In the genomic region with DNA sequence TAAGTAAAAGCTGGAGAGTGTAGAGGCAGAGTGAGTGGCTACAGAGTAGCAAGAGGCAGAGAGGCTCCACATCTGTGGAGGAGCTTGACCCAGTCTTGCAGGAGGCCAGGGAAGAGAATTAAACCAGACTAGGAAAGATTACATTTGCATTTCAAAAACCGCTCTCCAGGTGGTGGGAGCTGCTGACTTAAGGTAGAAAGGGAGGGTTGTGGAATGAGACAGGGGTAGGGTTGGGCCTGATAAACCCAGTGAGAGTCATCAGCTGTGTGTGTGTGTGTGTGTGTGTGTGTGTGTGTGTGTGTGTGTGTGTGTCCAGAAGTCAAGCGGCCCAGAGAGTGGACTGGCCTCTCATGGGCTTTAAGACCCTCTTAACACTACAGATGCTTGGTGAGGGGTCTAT, we compare ENCODE assay signal across 18 mouse cellular contexts. TPM values are rescaled to one million over a fixed set of nuclear protein-coding genes. Genes with fewer than 3 reads are reported as not detected.
A peak's percentile ranks its signal among the peaks of the same experiment; 100 is the strongest.
DNase-seq lines count a peak whose midpoint lies in the region; ATAC-seq and TF ChIP-seq lines count a peak whose summit lies in the region.
"Had no signal": no experiment of that assay in that cellular context is flagged by ENCODE, and none has a peak within 500 bp of the region (broad histone marks: within the 10 kb centered on the region; RNA-seq: fewer than 3 reads in every experiment).

No protein-coding gene starts in this region.

- H3K9me3 ChIP-seq in hindbrain, embryonic 15.5 days: no peaks in the 10 kb centered on the region
- no peaks in the 10 kb centered on the region for H3K9me3 ChIP-seq in hindbrain, embryonic 10.5 days
- H3K9me3 ChIP-seq in E14TG2a.4 (ENCODE audit: low read length): no peaks in the 10 kb centered on the region
- no peaks in the 10 kb centered on the region for H3K9me3 ChIP-seq in midbrain, embryonic 16.5 days (replicated peaks; ENCODE audit: control insufficient read depth, low read length, poor library complexity, severe bottlenecking)
- H3K9me3 ChIP-seq: forebrain, embryonic 12.5 days; neural tube, embryonic 15.5 days had no signal

- no peaks in the 10 kb centered on the region for H3K27me3 ChIP-seq in hindbrain, embryonic 15.5 days
- peaks cover 43% of the 10 kb centered on the region for H3K27me3 ChIP-seq in hindbrain, embryonic 10.5 days (ENCODE audit: insufficient read depth, poor library complexity, severe bottlenecking)
- no peaks in the 10 kb centered on the region for H3K27me3 ChIP-seq in E14TG2a.4 (ENCODE audit: insufficient read depth, low read length)
- no peaks in the 10 kb centered on the region for H3K27me3 ChIP-seq in midbrain, embryonic 16.5 days (ENCODE audit: control insufficient read depth, insufficient read depth, low read depth, low read length)
- H3K27me3 ChIP-seq: neural tube, embryonic 15.5 days had no signal

- H3K4me1 ChIP-seq in hindbrain, embryonic 15.5 days (replicated peaks): peaks cover 46% of the 10 kb centered on the region
- peaks cover 23% of the 10 kb centered on the region for H3K4me1 ChIP-seq in hindbrain, embryonic 10.5 days (replicated peaks)
- peaks cover 86% of the 10 kb centered on the region for H3K4me1 ChIP-seq in E14TG2a.4 (replicated peaks; ENCODE audit: low read depth, low read length)
- H3K4me1 ChIP-seq in midbrain, embryonic 16.5 days (ENCODE audit: control insufficient read depth, insufficient read depth, low read length): peaks cover 30% of the 10 kb centered on the region

- H3K4me3 ChIP-seq in hindbrain, embryonic 15.5 days: no peak overlapping the region
- no peak overlapping the region for H3K4me3 ChIP-seq in hindbrain, embryonic 10.5 days
- peak overlapping the region; percentile 58 for H3K4me3 ChIP-seq in E14TG2a.4 (replicated peaks; ENCODE audit: low read length)
- no peak overlapping the region for H3K4me3 ChIP-seq in midbrain, embryonic 16.5 days (ENCODE audit: low read depth, low read length)
- H3K4me3 ChIP-seq: forebrain, embryonic 12.5 days; myocyte; neural tube, embryonic 15.5 days had no signal

- no peak overlapping the region for H3K9ac ChIP-seq in hindbrain, embryonic 15.5 days
- no peak overlapping the region for H3K9ac ChIP-seq in midbrain, embryonic 16.5 days (ENCODE audit: low read depth, low read length)
- H3K9ac ChIP-seq: forebrain, embryonic 12.5 days; liver, embryonic 14.5 days; neural tube, embryonic 15.5 days had no signal

- no peaks in the 10 kb centered on the region for H3K36me3 ChIP-seq in hindbrain, embryonic 15.5 days
- H3K36me3 ChIP-seq in hindbrain, embryonic 10.5 days: no peaks in the 10 kb centered on the region
- no peaks in the 10 kb centered on the region for H3K36me3 ChIP-seq in E14TG2a.4 (ENCODE audit: insufficient read depth, low read length)
- no peaks in the 10 kb centered on the region for H3K36me3 ChIP-seq in midbrain, embryonic 16.5 days (ENCODE audit: control insufficient read depth, insufficient read depth, low read length)
- H3K36me3 ChIP-seq: forebrain, embryonic 12.5 days; neural tube, embryonic 15.5 days had no signal

- WGBS in hindbrain, embryonic 15.5 days: 35% methylated on average over 2 of the region's 2 CpGs
- 21% methylated on average over 2 of the region's 2 CpGs for WGBS in hindbrain, embryonic 10.5 days
- 13% methylated on average over 2 of the region's 2 CpGs for WGBS in midbrain, embryonic 16.5 days

- no peak for ATAC-seq in hindbrain, embryonic 15.5 days (ENCODE audit: low FRiP score, low read depth)
- ATAC-seq in midbrain, embryonic 16.5 days: no peak
- no peak for ATAC-seq in cerebellum, adult (ENCODE audit: insufficient number of reproducible peaks, low FRiP score, low TSS enrichment)
- ATAC-seq: activated CD4-positive, CD25-positive, alpha-beta regulatory T cell, adult 4 months had no signal

- no peak for DNase-seq in hindbrain, embryonic 10.5 days (ENCODE audit: low spot score)
- peak; percentile 97 for DNase-seq in ES-CJ7 (ENCODE audit: low read depth, low spot score)
- no peak for DNase-seq in frontal cortex, adult 2 months (ENCODE audit: extremely low spot score in 1 of 2, low spot score in 1 of 2)
- DNase-seq: adrenal gland, postnatal 14 days; cerebellum, adult 9-11 months; kidney, adult 11 months; lung, postnatal 10 days; right cerebral cortex, postnatal 4 days had no signal

- H3K27ac ChIP-seq in hindbrain, embryonic 15.5 days (replicated peaks): no peak overlapping the region
- H3K27ac ChIP-seq in hindbrain, embryonic 10.5 days: no peak overlapping the region
- H3K27ac ChIP-seq in midbrain, embryonic 16.5 days (ENCODE audit: low read length): peak overlapping the region; percentile 48
- H3K27ac ChIP-seq: forebrain, embryonic 12.5 days; kidney, postnatal 0 days; liver, embryonic 14.5 days; neural tube, embryonic 15.5 days had no signal

- TF ChIP-seq CTCF in E14TG2a.4 (conservative IDR thresholded peaks at IDR 0.05; ENCODE audit: low read length): no peak

- peak overlapping the region; percentile 0; the same call in 1 of the 2 replicates for H3K4me2 ChIP-seq in hindbrain, embryonic 15.5 days
- H3K4me2 ChIP-seq in midbrain, embryonic 16.5 days (ENCODE audit: low read length): peak overlapping the region; percentile 33
- H3K4me2 ChIP-seq: forebrain, embryonic 12.5 days; neural tube, embryonic 15.5 days had no signal

RNA-seq across cellular contexts. Expression of a gene that starts 4.9 kb away (rescaled TPM):
- polyA plus RNA-seq in hindbrain, embryonic 15.5 days (2015; fragmentation: Nextera tagmentation; extraction: Ambion mirVana): 15.7 and 16.1 TPM in 2 replicates
- 1.0 and 2.1 TPM in 2 replicates for polyA plus RNA-seq in hindbrain, embryonic 10.5 days (2016; fragmentation: Nextera tagmentation; extraction: Ambion mirVana)
- 18.5 and 19.4 TPM in 2 replicates for polyA plus RNA-seq in midbrain, embryonic 16.5 days (2015; fragmentation: Nextera tagmentation; extraction: Ambion mirVana)
- polyA plus RNA-seq in frontal cortex, adult 2 months (2012; rRNA removed): 211 and 225 TPM in 2 replicates

Comparison
In these comparisons a context has a peak if more than half of its experiments do, and no peak if none do; other contexts are left out.
1. RNA of a gene that starts 4.9 kb away (polyA plus RNA-seq): 211 to 225 TPM in frontal cortex, adult 2 months; 18.5 to 19.4 TPM in midbrain, embryonic 16.5 days, 15.7 to 16.1 TPM in hindbrain, embryonic 15.5 days and 1.0 to 2.1 TPM in hindbrain, embryonic 10.5 days; every median in the first group is over 10 times any median in the second.